Mouse (Mus musculus) kidney, postnatal 36 days (tissue): Measurements from ENCODE around the gene Rhbdf2.

ENCODE experiments used
- DNase-seq, 2 experiments: peaks; one replicate each; pipeline ENCODE4 v3.0.0; 2021 to 2022; ENCODE audit warnings: mixed read lengths in 2 of 2

Rhbdf2 gene

DNA sequence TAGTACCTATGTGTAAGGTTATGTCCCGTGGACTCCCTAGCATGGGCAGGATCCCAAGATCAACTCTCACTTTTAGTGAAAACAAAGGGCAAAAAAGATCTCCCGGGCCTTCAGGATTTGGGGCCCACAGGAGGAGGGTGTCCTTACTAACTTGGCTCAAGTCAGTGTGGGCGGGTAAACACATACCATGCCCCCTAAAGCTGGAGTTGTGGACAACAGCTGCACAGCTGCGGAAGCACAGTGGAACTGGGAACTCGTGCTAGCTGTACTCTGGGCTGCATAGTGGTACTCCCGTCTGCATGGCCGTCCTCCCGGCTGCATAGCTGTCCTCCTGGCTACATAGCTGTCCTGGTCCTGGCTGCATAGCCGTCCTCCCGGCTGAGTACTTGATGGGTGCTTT, 31.4 kb upstream of the Rhbdf2 start:
- no peak for DNase-seq

DNA sequence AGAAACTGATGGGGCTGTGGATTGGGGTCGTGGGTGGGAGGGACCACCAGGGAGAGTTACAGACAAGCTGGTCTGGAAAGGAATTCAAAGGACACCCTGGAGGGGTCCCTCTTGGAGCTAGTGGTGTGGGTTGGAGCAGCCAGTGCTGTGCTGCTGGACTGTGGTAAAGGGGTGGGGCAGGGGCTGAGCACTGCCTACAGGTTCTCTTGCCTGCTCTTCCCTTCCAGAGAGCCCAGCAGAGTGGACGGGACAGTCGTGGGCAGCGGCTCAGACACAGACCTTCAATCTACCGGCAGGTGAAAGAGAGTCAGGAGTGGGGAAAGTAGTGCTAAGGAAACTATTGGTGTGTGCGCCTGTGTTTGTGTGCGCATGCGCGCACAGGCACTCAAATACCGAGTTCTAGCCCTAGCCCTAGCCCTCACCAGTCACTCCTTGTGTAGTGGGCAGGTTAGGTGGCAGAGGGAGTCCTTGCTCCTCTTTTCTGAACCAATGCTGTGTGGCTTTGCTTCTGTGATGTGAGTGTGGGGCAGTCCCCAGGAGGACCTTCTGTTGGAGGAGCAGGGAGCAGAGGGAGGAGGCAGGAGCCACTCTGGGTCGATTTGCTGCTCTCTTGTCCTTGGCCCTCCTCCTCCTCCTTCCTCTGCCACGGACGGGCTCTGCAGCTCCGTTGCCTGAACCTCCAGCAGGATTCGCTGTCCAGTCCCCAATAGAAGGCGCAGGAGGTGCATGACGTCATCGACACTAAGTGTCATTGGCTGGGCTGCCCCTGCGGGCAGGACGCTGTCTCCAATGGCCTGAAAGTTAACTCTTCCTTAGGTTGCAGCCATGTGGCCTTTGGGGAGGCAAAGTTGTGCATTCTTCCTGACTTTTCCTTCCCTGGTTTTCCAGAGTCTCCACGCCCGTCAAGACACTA, 30.7 kb upstream of the Rhbdf2 start:
- peak; percentile 93 to 96 for DNase-seq

DNA sequence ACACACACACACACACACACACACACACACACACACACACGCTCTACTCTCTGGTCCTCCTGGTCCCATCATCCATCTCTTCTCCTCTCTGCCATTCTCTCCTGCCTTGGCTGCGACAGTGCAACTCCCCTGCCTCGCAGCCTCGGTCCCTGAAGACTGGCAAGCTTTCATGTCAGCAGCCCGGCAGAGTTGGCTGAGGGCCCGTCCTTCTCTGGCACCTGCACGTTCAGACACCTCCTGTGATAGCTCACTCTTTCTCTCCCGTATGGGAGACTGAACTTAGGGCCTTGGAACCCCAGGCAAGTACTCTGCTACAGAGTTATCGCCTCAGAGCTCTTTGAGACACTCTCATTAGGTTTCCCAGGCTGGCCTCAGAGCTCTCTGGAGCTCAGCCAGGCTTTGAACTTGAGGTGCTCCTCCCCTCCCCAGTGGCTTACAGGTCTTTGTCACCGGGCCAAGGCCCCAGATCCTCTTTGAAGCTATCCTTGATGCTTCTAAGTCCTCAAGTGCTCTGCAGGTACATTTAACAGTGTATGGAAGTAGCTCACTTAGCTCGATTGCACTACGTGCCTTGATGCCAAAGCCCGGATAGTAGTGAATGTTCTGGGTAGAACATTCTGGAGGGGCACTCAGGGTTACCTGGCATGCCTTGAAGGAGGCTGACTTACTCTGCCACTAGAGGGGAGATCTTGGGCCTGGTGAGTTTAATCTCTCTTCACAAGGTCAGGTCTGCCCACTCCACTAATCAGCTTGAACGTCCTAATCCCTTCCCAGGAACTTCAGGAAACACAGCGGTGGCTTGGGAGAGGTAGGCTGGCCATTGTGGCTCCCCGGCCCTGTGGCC, 29.8 kb upstream of the Rhbdf2 start:
- DNase-seq: no peak

DNA sequence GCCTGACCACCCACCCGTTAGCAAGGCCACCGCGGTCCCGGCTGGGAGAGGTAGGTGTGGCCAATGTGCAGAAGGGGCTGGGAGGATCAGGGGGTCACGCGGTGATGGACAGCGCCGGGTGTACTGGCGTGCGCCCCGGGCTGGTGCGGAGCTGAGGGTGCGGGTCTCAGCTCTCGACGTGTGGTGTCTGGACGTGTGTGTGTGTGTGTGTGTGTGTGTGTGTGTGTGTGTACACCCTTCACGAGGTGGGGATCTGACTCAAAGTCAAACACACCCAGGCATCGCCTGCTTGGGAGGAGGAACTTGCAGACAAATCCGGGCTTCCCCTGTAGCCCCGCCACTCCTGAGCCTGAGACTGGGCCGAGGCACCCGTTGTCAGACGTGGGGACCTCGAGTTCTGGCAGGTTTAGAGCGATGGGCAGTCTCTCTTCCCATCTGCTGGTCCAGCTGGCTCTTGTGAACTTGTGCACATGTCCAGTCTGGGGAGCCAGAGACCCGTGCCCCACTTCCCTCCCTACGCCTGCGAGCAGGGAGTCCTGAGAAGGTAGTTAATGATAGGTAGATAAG, 27.5 kb upstream of the Rhbdf2 start, which contains the start of gene Cygb:
Gene Cygb (minus strand): TSS at position 59 of the 567 bp plus-strand sequence.
- peak in 1 of 2 experiments; percentile 41 for DNase-seq

DNA sequence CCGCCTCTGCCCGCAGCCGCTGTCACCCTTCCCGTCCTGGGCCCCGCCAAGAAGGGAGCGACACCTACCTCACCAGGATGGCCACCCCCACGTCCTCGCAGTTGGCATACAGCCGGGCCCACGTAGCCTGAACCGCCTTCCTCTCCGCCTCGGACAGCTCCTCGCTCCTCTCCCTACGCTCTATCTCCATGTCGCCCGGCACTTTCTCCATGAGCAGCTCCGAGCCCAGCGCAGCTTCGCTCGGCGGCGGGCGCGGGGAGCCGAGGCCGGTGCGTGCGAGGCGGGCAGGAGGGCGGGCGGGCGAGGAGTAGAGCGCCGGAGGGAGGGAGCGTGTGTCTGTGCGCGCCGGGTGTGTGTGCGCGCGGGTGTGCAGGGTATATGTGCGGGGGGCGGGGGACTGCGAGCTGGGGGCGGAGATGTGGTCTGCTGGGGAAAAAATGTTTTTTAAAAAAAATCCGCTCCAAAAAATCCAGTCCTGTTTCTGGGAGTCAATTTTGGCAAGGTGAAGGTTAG, 26.9 kb upstream of the Rhbdf2 start:
- DNase-seq: peak in 1 of 2 experiments; percentile 54

DNA sequence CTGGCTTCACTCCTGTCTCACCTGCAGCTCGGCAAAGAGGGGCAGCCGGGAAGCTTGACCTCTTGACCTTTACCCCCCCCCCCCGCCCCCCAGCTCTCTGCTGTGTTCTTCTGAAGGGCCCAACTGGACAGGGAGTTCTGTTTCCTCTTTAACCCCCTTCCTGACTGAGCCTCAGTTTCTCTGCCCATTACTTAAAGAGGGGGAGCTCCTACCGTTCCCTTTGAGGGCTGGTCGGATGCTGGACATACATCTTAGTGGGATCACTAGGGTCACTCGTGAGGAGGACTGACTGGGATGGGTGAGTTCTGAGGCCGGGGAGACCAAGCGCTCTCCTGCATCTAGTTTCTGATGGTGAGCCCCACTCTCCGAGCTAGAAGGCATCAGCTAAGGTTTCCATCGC, 26.4 kb upstream of the Rhbdf2 start, which contains the start of gene Prcd:
Gene Prcd (plus strand): TSS at position 301 of the 400 bp plus-strand sequence.
- no peak for DNase-seq

DNA sequence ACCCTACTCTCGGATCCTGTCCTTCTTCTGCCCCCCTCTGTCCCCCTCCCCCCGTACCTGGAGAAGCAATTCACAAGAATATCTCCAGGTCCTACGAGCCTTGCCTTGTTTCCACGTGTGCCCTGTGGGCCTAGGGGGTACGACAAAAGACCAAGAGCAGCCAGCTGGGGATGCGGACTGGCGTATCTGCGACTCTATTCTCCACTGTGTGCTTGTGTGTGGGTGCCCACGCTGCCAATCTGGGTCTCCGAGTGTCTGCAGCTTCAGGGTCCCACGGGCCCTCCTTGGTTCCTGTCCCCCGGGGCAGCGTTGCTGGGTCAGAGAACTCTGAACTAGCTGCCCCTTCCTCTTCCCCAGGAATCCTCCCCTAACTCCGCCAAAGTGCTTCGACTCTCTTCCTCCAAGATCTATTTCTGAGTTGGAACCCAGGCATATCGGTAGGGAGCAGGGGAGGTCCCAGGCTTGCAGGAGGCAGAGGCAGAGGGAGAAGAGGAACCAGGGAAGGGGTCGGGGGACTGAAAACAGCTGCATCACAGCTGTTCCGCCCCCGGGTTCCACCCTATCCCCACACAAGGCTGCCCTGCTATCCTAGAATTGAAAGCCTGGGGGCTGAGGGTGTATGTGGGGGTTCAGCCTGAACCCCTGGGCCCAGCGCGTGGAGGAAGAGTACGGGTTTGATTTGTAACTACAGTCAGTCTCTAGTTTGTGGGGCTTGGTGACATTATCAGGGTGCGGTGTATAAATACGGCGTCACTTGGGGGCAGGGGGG, 25.7 kb upstream of the Rhbdf2 start:
- no peak for DNase-seq

DNA sequence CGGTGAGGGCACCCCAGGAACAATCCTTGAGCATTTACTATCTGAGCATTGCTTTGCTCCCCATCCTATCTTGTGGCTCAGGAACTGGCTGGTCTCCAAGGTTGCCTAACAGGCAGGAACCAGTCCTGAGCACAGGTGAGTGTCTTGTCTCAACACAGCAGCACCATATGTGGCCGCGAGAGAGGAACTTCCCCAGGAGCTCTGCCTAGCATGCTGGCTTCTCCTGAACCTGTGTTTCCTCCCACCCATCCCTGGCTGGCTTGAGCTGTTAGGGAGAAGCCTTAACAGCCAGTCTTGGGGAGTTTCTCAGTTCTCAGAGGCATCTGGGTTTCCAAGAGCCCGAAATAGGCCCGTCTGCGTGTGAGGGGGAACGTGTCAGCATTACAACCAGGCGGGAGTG, 24.5 kb upstream of the Rhbdf2 start:
- no peak for DNase-seq

DNA sequence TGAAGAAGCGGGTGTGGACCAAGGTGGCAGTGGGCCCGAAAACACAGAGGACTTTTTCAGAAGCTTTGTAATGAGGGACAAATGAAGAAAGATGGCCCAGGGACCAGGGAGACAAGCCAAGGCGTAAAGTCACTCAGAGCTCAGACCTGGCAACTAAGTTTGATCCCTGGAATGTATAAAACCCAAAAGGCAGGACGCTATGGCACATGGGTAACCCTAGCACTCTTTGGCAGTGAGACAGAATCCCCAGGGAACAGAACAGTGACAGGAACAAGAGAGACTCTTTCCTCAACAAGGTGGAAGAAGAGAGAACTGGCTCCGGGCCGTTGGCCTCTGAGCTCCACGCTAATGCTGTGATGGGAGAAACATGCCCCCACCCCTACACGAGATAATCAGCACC, 24.0 kb upstream of the Rhbdf2 start:
- DNase-seq: no peak

DNA sequence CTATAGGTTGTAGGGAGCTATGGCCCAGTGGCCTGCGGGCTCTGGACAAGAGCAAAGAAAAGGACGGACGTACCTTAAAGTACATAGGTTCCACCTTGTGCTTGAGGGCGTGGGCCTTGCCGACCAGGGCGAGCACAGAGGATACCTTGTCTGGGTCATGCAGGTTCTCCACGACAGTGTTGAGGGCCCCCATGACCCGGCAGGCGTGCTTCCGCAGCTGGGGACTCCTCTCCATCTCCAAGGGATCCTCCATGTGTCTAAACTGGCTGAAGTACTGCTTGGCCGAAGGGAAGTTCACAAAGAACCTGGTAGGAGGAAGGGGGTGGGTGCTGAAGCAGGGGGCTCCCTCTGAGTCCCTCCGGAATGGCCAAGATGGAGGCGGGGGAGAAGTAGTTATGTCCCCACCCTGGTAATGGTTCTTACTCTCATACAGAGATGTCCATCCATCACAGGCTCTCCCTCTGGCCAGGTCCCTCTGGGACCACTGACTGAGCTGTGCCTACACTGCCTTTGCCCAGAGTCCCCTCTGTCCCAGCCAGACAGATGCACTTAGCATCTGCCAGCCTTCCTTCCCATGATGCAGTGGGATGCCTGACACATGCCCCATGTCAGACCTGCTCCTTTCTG, 23.0 kb upstream of the Rhbdf2 start:
- DNase-seq: no peak

DNA sequence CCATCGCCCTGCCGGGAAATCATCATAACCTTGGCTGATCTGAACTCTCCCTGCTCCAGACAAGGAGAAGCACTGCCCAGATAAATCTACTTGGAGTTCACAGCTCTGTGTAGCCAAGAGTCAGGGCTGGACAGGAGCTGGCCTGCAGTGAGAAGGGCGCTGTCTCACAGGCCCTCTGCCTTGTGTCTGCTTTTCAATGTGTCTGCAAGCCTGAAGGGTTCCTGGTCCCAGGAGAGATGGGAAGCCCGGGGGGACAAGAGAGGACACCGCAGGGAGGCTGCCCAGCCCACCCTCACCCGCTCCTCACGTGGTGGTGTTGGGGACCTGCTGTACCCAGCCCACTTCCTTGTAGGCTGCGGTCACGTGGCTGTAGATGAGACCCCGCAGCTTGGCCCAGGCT, 22.2 kb upstream of the Rhbdf2 start:
- DNase-seq: no peak

DNA sequence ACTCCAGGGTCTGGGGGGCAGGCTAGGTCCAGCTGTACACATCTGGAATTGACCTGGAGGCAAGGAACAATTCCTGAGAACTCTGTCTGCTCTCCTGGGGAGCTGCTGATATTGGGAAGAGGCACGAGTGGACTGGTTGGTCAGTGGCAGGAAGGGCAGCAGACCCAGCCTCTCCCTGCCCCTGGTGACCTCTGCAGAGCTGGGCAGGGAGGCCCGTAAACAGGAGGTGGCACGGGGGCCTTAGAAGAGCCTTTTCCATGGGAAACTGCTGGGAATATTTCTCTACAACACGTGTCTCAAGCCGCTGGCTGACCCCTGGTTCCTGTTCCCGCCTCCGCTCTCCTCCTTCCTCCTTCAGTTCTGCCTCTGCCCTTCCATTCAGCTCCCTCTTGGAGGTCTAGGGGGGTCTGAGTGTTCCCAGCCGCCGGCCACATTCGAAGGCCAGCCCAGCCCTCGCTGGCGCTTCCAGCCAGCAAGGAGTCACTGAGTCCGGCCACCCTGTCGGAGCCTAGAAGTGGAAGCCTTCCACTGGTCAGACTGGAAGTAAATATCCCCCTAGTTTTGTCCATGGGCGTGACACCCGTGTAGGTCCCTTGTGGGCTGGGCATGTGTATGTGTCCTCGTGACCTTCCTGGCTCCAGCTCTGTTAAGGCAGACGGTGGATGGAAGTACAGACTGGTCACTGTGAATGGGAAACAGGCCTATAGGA, 21.5 kb upstream of the Rhbdf2 start:
- DNase-seq: no peak

DNA sequence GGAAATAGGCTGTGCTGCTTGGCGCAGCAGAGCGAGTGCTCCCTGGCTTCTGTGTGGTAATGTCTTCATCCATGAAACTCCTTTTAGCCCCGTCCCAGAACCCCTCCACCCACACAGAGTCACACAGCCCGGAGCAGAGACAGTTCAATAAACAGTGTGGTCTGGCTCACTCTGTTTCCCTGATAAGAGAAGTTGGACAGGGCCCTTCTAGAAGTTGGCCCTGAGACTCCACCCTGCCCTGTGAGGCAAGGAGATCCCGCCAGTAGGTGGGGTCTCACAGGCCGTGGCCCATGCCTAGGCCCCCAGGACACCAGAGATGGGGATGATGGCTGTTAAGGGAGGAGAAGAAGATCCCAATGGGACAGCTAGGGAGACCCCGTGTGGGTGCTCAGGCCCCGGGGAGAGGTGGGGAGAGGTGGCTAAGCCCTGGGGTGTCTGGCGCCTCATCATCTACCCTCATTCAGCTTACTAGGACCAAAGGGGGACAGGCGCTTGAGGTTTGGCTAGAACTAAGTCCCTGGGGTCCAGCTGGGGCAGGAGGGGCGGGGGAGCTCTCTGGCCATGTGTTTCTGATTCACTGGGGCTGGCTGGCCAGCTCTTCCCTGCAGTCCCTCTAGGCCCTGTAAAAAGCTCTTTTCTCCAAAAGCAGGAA, 20.6 kb upstream of the Rhbdf2 start:
- DNase-seq: no peak

DNA sequence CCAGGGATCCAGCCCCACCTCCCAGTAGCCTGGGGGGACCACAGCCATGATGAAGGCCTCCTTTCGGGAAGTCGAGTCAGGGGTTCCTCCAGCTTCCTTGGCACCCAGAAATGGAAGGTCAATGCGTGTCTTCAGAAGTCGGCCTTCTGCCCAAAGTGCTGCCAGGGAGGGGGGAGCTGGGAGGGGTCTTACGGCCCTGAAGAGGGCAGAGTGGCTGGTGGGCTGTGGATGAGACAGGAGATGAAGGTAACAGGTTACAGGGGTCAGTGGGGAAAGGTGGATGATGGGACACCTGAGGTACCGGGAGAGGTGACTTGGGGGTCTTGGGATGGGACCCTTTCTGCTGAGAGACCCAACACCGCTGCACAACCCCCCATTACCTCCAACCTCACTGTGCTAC, 20.0 kb upstream of the Rhbdf2 start:
- DNase-seq: no peak

DNA sequence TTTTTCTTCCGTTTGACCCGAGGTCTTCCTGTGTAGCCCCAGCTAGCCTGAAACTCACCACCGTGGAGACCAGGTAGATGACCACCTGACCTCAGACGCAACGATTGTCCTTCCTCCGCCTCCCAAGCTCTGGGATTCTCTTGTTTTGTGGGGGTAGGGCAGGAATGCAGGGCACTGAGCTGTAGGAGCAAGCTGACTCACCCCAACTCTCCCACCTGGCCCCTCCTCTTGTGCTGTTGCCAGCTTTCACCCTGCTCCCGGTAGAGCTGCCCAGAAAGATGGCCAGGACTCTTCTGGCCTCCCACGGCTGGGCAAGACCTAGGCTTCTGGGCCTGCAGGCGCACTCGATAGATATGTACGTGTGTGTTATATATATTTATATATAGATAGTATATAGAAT, 19.3 kb upstream of the Rhbdf2 start:
- DNase-seq: no peak

DNA sequence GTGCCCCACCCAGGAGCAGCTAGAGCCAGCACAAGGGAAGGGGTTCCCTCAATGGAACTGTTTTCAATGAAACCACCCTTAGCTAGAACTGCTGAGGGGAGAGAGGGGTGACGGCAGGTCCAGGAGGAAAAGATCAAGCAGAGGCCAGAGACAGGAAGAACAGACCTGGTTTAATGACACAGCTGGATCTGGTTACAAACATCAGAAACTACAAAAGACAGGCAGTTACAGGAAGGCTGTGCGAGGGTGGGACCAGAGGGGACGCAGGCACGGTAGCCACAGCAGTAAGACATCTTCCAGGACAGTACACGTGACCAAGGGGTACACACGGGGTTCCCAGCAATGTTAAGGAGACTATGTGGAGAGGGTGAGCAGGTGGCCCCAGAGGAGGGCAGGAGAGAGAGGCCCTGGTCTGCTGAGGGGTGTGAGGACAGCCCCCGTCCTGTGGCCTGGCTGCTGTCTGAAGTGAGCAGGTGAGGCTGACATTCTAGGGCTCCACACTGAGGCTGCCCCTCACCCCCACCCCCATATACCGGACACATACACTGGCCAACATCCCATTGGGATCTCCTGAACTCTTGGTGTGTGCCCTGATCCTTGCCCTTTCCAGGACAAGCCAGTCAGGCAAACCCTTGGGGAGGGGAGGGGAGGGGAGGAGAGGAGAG, 18.8 kb upstream of the Rhbdf2 start:
- DNase-seq: no peak

DNA sequence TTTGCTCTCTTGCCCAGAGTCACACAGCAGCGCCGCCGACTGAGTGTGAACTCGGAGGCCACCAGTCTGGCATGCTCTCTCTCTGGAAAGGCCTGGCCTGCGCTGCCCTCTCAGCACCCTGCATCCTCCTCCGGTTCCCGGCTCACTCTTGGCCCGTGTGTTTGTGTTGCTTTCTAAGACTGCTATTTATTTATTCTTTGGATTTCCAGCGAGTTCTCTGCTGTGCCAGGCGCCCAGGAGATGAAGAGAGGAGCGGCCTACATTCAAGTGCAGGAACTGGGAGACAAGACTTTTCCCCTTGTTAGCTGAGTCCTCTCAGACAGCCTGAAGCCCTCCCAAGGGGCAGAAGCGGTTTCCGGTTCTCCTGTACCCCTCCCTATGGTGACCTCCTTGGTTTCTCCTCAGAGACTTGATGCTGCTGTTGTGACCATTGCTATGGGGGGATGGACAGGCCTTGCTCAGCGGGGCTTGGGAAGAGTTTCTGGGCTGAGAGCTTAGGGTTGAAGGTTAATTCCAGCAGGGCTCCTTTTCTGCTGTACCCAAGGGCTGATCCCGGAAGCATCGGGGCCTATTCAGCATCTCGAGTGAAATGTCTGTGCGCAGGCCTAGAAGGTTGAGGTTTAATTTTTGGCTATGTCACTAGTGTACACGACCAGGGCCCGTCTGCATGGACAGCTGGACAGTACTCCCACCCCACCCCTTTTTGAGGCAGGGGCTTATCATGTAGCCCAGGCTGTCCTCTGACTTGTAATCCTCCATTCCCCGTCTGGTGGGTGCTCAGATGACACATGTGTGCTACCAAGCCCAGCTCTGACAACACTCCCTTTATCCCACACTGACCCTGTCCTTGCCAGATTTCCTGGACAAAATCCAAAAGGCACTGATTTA, 17.6 kb upstream of the Rhbdf2 start:
- no peak for DNase-seq

DNA sequence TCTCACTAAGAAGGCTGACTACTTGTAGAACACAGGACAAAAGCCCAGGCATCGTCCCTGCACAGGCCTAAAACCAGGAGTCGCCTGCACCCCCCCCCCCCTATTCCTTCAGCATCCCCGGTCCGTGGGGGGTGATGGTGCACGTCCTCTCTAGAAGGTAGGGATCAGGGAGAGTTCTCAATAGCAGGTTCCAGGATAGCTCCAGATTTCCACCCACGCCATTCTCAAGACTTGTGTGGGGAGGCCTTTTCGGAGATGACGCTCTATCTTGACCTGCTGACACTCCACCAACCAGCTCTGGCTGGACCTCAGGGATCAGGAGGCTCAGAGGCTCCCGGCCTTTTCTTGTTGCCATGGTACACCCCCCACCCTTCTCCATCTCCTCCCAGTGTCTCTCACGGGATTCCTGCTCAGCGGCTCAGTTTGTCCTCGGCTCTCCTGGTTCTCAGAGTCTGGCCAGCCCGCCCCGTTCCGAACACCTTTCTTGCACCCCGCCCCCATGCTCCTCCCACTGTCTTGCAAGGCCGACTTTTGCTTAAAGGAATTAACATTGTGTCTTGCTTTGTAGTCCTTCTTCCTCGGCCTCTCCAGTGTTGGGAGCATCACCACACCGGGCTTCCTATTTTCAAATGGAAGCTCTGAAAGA, 16.9 kb upstream of the Rhbdf2 start:
- no peak for DNase-seq
